Mouse (Mus musculus): ENCODE results near the gene B4galt3. TPM values are rescaled to one million over a fixed set of nuclear protein-coding genes. Genes with fewer than 3 reads are reported as not detected.

B4galt3 gene
- polyA plus RNA-seq, 1 experiment, result 72.0 TPM

DNA sequence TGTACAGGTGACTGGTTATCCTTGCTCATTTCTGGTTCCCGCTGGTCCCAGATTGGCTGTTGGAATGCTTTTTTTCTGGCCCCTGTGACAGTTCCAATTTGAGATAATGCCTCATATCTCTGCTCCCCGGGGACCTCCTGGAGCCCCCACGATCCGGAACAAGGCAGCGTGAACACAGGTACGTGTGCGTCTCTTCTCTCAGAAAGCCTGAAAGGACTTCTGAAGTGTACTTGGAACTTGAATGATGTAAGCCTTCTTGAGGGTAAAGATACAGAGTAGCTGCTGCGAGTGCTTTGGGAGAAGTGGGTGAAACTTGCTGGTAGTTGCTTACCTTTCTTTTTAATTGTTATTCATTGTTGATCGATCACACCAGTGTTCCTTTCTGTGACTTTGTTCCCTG, 1.1 kb downstream of the B4galt3 start:
- Histone ChIP-seq H3K4me3 (replicated peaks; ENCODE audit: extremely low read depth, low read depth, low read length) (peak overlapping the region; percentile 88), H3K4me1 (ENCODE audit: control insufficient read depth, insufficient read depth, low read length) (peaks cover 12% of the 10 kb centered on the region; the same call in 1 of the 2 replicates)
- 45% methylated on average over 9 of the region's 9 CpGs for WGBS
- TF ChIP-seq POLR2A (IDR thresholded peaks at IDR 0.05; ENCODE audit: borderline replicate concordance, extremely low read depth, low read depth, low read length) (no peak), CTCF (IDR thresholded peaks at IDR 0.05; ENCODE audit: insufficient read depth, low read length) (no peak)
- peak; percentile 48 for DNase-seq

DNA sequence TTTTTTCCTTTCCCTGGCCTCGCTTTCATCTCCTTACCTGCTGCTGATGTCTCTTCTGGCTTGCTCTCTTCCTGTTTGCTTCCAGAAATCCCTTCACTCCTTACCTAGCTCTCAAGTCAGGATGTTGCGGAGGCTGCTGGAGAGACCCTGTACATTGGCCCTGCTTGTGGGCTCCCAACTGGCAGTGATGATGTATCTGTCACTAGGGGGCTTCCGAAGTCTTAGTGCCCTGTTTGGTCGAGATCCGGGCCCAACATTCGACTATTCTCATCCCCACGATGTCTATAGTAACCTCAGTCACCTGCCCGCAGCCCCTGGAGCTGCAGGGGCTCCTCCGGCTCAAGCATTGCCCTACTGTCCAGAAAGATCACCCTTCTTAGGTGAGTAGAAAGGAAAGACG, 1.5 kb downstream of the B4galt3 start:
- Histone ChIP-seq H3K4me1 (ENCODE audit: control insufficient read depth, insufficient read depth, low read length) (peaks cover 12% of the 10 kb centered on the region; the same call in 1 of the 2 replicates), H3K4me3 (replicated peaks; ENCODE audit: extremely low read depth, low read depth, low read length) (no peak overlapping the region)
- 55% methylated on average over 10 of the region's 10 CpGs for WGBS
- DNase-seq, result no peak
- TF ChIP-seq CTCF (IDR thresholded peaks at IDR 0.05; ENCODE audit: insufficient read depth, low read length), result no peak

GRCm38 (mm10) chr1:171272086-171272485, 2.0 kb downstream of the B4galt3 start:
- TF ChIP-seq CTCF (IDR thresholded peaks at IDR 0.05; ENCODE audit: insufficient read depth, low read length) (no peak), POLR2A (IDR thresholded peaks at IDR 0.05; ENCODE audit: borderline replicate concordance, extremely low read depth, low read depth, low read length) (no peak)
- Histone ChIP-seq H3K4me1 (ENCODE audit: control insufficient read depth, insufficient read depth, low read length) (peaks cover 12% of the 10 kb centered on the region; the same call in 1 of the 2 replicates), H3K4me3 (replicated peaks; ENCODE audit: extremely low read depth, low read depth, low read length) (no peak overlapping the region)
- DNase-seq, result no peak
- WGBS, result 77% methylated on average over 3 of the region's 3 CpGs

DNA sequence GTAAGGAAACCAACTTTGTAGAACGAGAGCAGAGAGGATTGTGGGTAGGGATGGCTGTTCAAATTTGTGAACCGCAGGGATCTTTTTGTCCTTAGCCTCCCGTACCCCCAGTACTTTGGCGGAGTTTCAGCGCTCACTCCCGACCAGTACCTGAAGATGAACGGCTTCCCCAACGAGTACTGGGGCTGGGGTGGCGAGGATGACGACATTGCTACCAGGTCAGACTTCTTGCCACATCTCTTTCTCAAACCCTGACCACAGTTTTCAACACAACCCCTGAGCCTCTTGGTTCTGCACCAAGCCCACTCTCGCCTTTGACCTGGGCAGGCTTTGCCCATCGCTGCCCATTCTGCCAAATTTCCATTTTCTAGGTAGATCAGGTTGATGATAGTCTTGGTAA, 4.0 kb downstream of the B4galt3 start:
- no peak for DNase-seq
- Histone ChIP-seq H3K4me1 (ENCODE audit: control insufficient read depth, insufficient read depth, low read length) (peaks cover 12% of the 10 kb centered on the region; the same call in 1 of the 2 replicates), H3K4me3 (replicated peaks; ENCODE audit: extremely low read depth, low read depth, low read length) (no peak overlapping the region)
- 80% methylated on average over 12 of the region's 12 CpGs for WGBS
- no peak for TF ChIP-seq CTCF (IDR thresholded peaks at IDR 0.05; ENCODE audit: insufficient read depth, low read length)
- no peak for TF ChIP-seq POLR2A (IDR thresholded peaks at IDR 0.05; ENCODE audit: borderline replicate concordance, extremely low read depth, low read depth, low read length)

- WGBS, result 72% methylated on average over 11 of the region's 11 CpGs
- TF ChIP-seq CTCF (IDR thresholded peaks at IDR 0.05; ENCODE audit: insufficient read depth, low read length) (no peak), POLR2A (IDR thresholded peaks at IDR 0.05; ENCODE audit: borderline replicate concordance, extremely low read depth, low read depth, low read length) (no peak)
- no peak for DNase-seq
Measured at GRCm38 (mm10) chr1:171275144-171275734, 5.1 kb downstream of the B4galt3 start.

GRCm38 (mm10) chr1:171276110-171276748, 6.1 kb downstream of the B4galt3 start:
- 84% methylated on average over 14 of the region's 14 CpGs for WGBS
- TF ChIP-seq POLR2A (IDR thresholded peaks at IDR 0.05; ENCODE audit: borderline replicate concordance, extremely low read depth, low read depth, low read length) (no peak), CTCF (IDR thresholded peaks at IDR 0.05; ENCODE audit: insufficient read depth, low read length) (no peak)
- H3K4me3 ChIP-seq (replicated peaks; ENCODE audit: extremely low read depth, low read depth, low read length), result no peak overlapping the region
- no peak for DNase-seq
- peaks cover 12% of the 10 kb centered on the region for H3K4me1 ChIP-seq (ENCODE audit: control insufficient read depth, insufficient read depth, low read length)

More at GRCm38 (mm10) chr1:171275144-171275734, 5.1 kb downstream of the B4galt3 start:
- Histone ChIP-seq H3K4me1 (ENCODE audit: control insufficient read depth, insufficient read depth, low read length) (peaks cover 13% of the 10 kb centered on the region), H3K4me3 (replicated peaks; ENCODE audit: extremely low read depth, low read depth, low read length) (no peak overlapping the region)

- DNase-seq, result no peak
- 86% methylated on average over 10 of the region's 10 CpGs for WGBS
- TF ChIP-seq CTCF (IDR thresholded peaks at IDR 0.05; ENCODE audit: insufficient read depth, low read length) (no peak), POLR2A (IDR thresholded peaks at IDR 0.05; ENCODE audit: borderline replicate concordance, extremely low read depth, low read depth, low read length) (no peak)
- Histone ChIP-seq H3K4me3 (replicated peaks; ENCODE audit: extremely low read depth, low read depth, low read length) (no peak overlapping the region), H3K4me1 (ENCODE audit: control insufficient read depth, insufficient read depth, low read length) (peaks cover 9% of the 10 kb centered on the region)
Measured at GRCm38 (mm10) chr1:171277736-171278135, 7.6 kb downstream of the B4galt3 start.

DNA sequence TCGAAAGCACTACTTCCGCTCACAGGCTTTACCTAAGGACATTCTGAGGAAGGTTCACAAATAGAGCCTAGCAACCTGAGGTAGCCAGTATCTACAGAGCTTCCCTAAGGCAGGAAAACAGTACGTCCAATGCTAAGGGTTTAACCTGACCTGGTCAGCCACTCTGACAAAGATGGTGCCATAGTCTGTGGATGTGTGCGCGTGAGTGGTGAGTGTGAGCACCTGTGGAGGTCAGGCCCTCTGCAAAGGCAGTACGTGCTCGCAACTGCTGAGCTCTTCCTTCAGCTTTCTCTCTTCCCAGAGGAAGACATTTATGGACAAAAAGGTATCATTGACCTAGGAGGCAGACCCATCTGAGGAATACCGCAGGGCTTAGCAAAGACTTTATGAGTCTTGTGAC, 8.3 kb downstream of the B4galt3 start:
- peak; percentile 1 for DNase-seq

GRCm38 (mm10) chr1:171279012-171279705, 9.0 kb downstream of the B4galt3 start:
- H3K4me1 ChIP-seq (ENCODE audit: control insufficient read depth, insufficient read depth, low read length), result peaks cover 9% of the 10 kb centered on the region
- TF ChIP-seq CTCF (IDR thresholded peaks at IDR 0.05; ENCODE audit: insufficient read depth, low read length) (no peak), POLR2A (IDR thresholded peaks at IDR 0.05; ENCODE audit: borderline replicate concordance, extremely low read depth, low read depth, low read length) (no peak)
- DNase-seq, result peak; percentile 1
- 87% methylated on average over 14 of the region's 14 CpGs for WGBS
- no peak overlapping the region for H3K4me3 ChIP-seq (replicated peaks; ENCODE audit: extremely low read depth, low read depth, low read length)

More for the DNA sequence above, 8.3 kb downstream of the B4galt3 start:
- Histone ChIP-seq H3K4me3 (replicated peaks; ENCODE audit: extremely low read depth, low read depth, low read length) (no peak overlapping the region), H3K4me1 (ENCODE audit: control insufficient read depth, insufficient read depth, low read length) (peaks cover 9% of the 10 kb centered on the region)
- WGBS, result 92% methylated on average over 8 of the region's 8 CpGs
- TF ChIP-seq CTCF (IDR thresholded peaks at IDR 0.05; ENCODE audit: insufficient read depth, low read length), result no peak
- no peak for TF ChIP-seq POLR2A (IDR thresholded peaks at IDR 0.05; ENCODE audit: borderline replicate concordance, extremely low read depth, low read depth, low read length)

Data from lung, adult 2 months (tissue).